Mouse (Mus musculus) layer of hippocampus, postnatal 14 days (tissue): ENCODE results near the gene Kdm4a. TPM values are rescaled to one million over a fixed set of nuclear protein-coding genes. Genes with fewer than 3 reads are reported as not detected.

Experiments used
- DNase-seq, 2 experiments: peaks; one replicate each; pipeline ENCODE4 v3.0.0; 2021 to 2022; ENCODE audit warnings: low spot score in 2 of 2, mixed read lengths in 1 of 2
- long read RNA-seq, 2 experiments: library from polyadenylated mRNA; stranded (forward); transcript quantifications; one replicate each; pipeline ENCODE4 v2.0.0; 2021
- total RNA-seq, 2 experiments: library from RNA; stranded (reverse); gene quantifications; 2 replicates each; pipeline ENCODE4 v1.2.3; 2021

The Kdm4a gene
- total RNA-seq: 10 to 100 TPM; 52.6 to 55.7 TPM
- long read RNA-seq, experiment 1, partial matches to known transcripts: 1 of 2 reads
- long read RNA-seq, experiment 1, other reads (novel, unspliced or antisense): 1 of 2 reads
- long read RNA-seq, experiment 2, partial matches to known transcripts: 1 of 1 reads
- long read RNA-seq, experiment 2, other reads (novel, unspliced or antisense): 0 of 1 reads

DNA sequence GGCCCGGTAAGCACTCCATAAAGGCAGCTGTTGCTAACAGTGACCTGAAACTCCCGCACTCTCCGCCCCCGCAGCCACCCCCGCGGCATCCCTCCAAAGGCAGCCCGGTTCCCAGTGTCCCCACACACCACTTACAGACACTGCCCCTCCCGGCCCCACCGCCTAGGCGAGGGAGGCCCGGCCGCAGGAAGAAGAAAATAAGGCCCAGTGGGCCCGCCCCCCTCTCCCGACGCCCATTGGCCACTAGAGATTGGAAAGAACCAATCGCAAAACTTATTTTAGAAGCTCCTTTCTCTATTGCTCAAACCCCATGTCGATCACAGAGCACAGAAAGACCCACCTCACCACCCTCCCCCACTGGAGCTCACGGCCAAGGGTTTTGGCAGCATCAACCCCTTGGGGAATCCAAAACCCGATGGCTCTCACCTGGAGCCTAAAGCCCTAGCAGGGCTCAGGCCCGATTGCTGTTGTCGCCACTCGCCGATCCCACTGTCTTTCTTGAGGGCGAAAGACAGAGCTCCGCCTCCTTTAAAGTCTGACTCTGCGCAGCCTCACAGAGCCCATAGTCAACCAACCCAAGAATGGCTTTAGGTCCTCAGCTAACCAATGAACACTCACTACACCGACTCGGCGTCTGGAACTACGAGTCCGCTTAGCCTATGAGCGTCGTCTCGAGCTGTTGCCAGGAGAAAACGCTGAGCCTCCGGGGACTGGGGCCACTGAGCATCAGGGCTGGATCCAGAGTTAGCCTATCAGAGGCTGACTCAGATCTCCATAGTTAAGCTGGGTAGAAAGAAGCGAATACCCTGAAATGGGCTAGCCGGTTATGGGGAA lies at the start of gene Kdm4a:
Kdm4a (minus strand) TSS at position 577 of the 834 bp plus-strand sequence.
- peak; percentile 94 to 97 for DNase-seq

DNA sequence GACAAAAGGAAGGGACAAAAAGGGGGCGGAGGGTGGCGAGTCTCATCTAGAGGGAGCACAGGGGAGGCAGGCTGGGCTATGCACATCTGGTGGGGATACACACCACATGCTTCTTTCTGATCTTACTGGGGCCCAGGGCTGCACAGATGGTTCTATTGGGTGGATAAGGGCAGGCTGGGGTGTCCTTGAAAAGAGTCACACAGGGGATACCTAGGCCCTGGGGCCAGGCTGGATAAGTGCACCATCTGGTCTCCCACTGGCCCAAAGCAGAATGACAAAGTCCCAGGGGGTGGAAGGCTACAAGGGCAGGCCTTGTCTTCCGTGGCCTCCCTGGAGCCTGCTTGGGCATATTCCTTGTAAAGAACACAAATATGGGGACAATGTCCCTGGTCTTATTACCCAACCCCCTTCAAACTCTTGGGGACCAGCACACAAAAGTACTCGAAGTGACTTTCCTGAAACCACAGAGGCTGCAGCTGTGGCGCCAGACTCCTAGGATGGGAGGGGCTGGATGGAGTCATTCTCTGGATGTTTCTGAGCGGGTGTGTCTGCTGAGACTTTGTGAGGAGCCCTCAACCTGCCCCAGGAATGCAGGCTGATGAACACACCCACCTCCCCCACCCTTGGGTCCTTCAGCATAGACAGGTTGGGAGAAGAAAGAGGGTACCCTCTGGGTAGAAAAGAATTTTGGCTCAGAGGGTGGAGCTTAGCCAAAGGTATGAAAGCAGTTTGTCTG lies 49.4 kb upstream of the Kdm4a start:
- no peak for DNase-seq

- DNase-seq: no peak
Observed at GRCm38 (mm10) chr4:118227398-118227797, 47.6 kb upstream of the Kdm4a start.

GRCm38 (mm10) chr4:118221261-118221660 lies 41.4 kb upstream of the Kdm4a start:
- no peak for DNase-seq

GRCm38 (mm10) chr4:118220756-118221155 lies 40.9 kb upstream of the Kdm4a start:
- DNase-seq: no peak

GRCm38 (mm10) chr4:118219487-118219886 lies 39.6 kb upstream of the Kdm4a start:
- no peak for DNase-seq

DNA sequence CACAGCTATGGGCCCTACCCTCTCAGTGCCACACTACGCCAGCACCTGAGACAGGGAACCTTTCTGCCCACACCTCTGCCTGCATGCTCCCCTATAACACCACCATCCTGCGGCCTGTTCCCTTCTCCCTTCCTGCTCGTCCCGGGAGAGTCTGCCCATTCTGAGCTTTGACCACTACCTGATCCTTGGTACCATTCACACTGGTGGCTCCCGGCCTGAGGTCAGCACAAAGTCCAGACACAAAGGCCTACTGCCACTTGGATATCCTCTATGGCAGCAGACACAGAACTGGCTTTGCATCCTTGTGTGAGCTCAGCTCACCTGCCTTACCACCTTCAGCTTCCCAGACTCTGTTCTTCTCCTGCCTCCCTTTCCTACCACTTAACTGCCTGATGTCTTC lies 38.7 kb upstream of the Kdm4a start:
- no peak for DNase-seq

DNA sequence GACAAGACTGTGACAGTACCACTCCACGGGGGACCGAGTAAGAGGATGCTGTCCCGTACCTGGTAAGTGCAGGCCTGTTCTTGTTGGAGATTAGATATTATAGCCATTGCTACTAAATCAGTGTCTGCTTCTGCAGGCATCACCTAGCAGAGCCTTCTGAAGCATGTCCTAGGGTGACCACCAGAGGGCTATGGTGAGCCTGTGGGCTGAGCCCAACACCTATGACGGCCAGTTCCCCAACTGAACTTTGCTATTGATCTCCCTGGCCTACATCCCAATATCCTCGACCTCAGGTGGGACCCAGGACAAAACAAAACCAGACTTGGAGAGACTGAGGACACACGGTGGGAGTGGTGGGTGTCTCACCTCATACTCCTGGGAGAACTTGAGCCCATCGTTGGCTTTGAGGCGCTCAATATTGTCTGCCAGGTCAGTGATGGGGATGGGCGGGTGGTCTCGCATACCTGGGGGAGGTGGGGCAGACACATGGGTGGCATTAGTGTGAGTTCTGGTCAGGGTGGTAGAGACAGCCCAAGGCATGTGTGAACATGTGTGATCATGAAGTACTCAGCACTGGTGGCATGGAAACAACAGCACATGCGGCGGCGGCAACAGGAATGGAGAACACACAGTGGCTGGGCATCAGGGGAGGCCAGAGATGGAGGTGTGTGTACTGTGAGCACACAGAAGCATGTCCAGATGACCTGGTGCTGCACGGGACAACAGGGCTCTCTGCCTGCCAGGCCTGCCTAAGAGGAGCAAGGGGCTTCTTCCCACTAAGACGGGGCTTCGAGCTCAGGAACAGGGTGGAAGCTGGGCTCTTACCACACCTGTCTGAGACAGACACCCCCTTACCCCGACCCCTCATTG lies 37.1 kb upstream of the Kdm4a start:
- peak; percentile 52 to 63 for DNase-seq

DNA sequence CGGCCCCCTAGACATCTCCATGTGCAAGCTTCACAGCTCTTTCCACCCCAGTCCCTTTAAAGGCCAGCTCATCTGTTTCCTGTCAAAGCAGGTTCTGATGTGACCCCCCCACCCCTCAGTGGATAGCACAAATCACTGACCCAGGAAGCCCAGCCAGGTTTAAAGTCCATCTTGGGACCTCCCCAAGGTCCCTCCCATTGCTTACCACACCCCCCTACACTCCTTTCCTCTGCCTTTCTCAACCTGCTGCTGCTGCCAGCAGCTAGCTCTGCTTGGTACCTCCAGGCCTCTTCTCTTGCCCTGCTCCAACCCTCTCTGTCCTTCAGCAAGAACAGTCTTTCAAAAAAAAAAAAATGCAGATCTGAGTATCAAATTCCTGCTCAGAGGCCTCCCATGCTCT lies 35.0 kb upstream of the Kdm4a start:
- no peak for DNase-seq

DNA sequence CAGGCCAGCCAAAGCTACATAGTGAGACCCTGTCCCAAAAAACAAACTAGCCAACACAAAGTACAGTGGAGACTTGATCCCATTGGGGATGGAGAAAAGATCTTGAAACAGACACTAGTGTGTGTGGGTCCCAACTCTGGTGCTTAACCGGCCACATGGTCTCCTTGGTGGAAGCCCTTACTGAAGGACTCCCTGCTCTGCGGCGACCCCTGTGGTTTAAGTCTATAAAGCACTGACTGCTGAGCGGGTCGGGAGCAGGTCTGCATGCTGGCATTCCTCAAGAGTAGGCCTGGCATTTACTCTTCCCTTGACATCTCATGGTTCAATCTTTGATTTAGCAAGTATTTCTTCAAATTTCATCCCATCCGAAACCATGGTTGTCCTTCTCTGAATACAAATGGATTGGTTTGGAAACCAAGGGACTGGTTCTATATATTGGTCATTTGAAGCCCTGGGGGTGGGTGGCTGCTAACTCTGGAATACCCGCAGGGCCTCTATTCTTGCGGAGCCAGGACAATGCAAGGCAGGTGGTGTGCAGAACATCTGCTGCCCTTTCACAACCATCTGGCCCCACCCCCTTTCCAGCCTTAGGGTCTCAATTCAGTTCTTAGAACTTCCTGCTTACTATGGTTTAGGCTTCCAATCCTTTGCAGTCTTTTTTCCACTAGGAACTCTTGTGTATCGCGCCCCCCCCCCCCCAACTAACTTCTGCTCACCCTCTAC lies 27.2 kb upstream of the Kdm4a start:
- no peak for DNase-seq

DNA sequence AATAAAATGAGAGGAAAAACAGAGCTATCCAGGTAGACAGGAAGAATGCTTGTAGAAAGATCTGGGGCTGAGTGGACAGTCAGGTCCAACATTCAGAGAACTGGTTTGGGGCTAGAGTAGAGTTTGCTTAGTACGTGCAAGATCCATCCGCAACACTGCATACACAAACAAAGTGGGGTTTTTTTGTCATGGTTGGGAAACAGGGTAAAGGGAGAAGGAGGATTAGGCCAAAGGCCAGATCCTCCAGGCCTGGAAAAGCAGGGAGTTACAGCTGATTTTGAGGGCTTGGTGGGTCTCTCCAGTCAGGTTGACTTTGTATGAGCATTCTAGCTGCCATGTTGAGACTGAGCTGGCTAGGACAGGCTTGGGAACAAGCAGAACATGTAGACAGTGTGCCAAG lies 26.1 kb upstream of the Kdm4a start:
- DNase-seq: no peak

- DNase-seq: no peak
Observed at GRCm38 (mm10) chr4:118199093-118199492, 19.2 kb upstream of the Kdm4a start.

DNA sequence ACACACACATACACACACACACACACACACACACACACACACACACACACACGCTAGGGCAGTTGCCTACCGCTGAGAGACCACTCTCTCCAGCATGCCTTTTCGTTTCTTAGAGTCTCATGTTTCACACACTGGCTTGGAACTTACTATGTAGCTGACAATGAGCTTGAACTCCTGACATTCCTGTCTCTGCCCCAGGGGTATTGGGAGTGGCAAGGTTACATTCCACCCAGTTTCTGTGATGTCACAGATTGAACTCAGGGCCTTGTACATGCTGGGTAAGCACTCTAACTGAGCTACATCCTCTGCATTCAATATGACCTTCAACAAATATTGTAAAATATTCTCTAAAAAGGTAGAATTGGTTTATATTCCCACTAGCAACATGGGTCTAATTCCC lies 18.8 kb upstream of the Kdm4a start:
- DNase-seq: no peak

- no peak for DNase-seq
Observed at GRCm38 (mm10) chr4:118196185-118196584, 16.3 kb upstream of the Kdm4a start.

DNA sequence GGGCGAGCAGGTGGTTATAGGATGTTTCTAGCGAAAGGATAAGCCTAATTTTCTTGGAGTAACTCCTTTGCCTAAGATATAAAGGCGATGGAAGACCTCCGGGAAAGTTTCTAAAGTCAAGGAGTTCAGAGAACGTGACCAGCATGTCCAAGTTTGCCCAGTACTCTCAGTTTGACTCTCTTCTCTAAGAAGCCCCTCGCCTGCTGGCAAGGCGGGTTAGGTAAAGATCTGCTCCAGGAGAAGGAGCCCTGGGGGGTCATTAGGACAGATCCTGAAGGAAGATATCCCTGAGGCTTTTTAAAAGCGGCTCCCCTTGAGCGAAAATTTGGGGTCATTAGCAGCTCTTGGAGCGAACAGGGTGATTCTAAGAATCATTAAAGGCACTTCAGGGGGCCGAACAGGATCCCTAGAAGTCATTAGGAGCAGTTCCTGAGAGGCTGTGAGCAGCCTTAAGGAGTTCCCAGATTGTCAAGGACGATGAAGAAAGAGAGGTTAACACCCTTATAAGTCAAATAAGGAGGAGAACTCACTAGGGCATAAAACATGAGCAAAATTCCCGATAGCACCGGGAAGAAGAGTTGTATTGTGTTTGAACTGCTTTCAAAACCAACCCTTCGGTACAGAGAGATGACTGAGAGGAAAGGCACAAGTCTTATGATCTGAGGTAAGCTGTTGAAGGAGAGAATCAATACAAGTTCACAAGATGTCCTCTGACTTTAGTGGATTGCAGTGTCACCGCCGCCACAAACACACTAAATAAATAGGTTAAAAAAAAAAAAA lies 648 bp upstream of the Kdm4a start:
- no peak for DNase-seq

DNA sequence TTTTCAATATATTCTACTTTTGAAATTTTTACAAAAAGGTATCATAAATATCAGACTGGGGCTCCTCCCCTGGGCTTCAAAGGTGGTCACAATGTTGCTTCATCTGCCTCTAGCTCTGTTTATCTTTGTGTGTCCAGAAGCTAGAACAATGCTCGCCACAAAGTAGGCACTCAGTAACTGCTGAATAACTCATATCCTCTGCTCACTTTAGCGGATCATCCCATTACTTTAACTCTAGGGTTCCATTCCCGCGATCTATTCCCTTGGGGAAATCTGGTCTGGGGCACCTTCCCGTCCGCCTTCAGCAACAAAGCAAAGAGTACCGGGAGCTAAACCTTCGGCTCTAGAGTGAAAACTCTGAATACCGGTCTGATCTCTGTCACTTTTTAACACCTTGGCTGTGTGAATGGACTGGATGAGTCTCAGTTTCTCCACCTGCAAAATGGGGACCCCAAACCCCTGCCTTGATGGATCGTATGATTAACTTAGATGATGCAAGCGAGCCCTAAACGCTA lies 834 bp downstream of the Kdm4a start:
- DNase-seq: no peak

DNA sequence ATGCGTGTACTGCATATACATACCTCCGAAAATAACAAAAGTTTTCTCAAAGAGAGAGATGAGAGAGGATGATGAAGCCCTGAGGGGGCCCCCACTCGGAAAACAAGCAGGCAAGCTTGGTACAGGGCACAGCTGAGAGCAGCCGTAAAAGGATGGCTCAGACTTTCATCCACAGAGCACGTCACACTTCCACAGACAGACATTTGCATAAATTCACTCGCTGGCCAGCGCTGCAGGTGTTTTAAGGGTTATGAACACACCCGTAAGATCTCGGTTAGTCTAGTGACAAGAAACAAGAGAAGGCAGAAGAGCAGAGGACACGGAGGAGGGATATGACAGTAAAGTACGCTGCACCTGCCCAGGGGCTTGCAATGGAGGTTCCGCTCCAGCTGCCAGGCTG lies 7.4 kb downstream of the Kdm4a start:
- DNase-seq: no peak

DNA sequence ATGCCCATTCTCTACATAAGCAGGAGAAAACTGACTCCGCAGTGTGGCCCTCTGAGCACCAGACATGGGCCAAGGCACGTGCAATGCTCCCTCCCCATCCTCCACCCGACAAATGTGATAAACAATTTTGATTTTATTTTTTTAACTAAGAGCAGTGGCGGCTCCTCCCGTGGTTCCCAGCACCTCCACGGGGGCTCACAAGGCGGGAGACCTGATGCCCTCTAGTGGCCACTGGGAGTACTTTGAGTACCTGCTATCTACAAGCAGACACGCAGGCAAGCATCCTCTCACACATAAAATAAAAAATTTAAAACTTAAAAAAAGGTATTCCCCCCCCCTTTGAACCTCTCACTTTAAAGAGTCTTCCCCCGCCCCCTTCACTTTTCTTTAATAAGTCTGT lies 8.8 kb downstream of the Kdm4a start:
- no peak for DNase-seq

- DNase-seq: no peak
Observed at GRCm38 (mm10) chr4:118162123-118162522, 17.7 kb downstream of the Kdm4a start.

DNA sequence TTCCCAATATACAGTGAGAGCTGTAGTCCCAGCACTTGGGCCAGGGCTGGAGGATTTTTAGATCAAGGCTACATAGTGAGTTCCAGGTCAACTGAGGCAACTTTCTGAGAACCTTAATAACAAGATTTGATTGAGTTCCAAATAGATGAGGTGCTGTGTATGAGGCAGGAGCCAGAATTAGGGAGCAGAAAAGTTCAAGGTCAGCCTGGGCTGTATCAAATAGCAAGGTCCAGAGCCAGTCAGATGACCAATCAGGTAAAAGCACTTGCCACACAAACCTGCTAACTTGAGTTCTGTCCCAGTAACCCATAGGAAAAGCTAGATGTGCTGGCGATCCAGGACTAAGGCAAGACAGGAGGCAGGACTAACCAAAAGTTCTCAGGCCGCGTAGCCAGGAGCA lies 22.2 kb downstream of the Kdm4a start:
- no peak for DNase-seq
